Mouse (Mus musculus) C2C12 (cell line): ENCODE data around the gene Gli2. TPM values are rescaled to one million over a fixed set of nuclear protein-coding genes. Genes with fewer than 3 reads are reported as not detected.

Experiments used
- H3K27me3 ChIP-seq: one replicate; pipeline ENCODE4 v1.6.1; 2011; ENCODE audit not compliant: control insufficient read depth, insufficient read depth, insufficient read length
- H3K36me3 ChIP-seq: one replicate; pipeline ENCODE4 v1.6.1; 2011; ENCODE audit not compliant: control insufficient read depth, insufficient read depth
- H3K4me3 ChIP-seq: one replicate; pipeline ENCODE4 v1.5.1; 2011; ENCODE audit warnings: mild to moderate bottlenecking, control low read depth; ENCODE audit not compliant: poor library complexity, insufficient read depth, severe bottlenecking
- H3K79me2 ChIP-seq: one replicate; pipeline ENCODE4 v1.6.1; 2011; ENCODE audit not compliant: control insufficient read depth, insufficient read depth
- H3K79me3 ChIP-seq: one replicate; pipeline ENCODE4 v1.6.1; 2011; ENCODE audit warnings: low read depth, control low read depth
- H3ac ChIP-seq: one replicate; pipeline ENCODE3; 2011; ENCODE audit warnings: low read depth; ENCODE audit not compliant: control insufficient read depth, insufficient read length
- CEBPB ChIP-seq: IDR thresholded peaks from one replicate; pipeline ENCODE4 v1.6.1; 2011; ENCODE audit warnings: low read depth, mild to moderate bottlenecking, control low read depth, moderate library complexity
- CTCF ChIP-seq: IDR thresholded peaks from one replicate; pipeline ENCODE4 v1.5.1; 2011; ENCODE audit not compliant: control insufficient read depth, insufficient read depth, insufficient read length
- FOSL1 ChIP-seq: IDR thresholded peaks from one replicate; pipeline ENCODE4 v1.8.0; 2011; ENCODE audit warnings: mild to moderate bottlenecking, low read length; ENCODE audit not compliant: poor library complexity, insufficient read depth, severe bottlenecking
- MAX ChIP-seq: IDR thresholded peaks from one replicate; pipeline ENCODE4 v1.6.1; 2011; ENCODE audit warnings: mild to moderate bottlenecking, control low read depth
- MYOD1 ChIP-seq: IDR thresholded peaks from one replicate; pipeline ENCODE4 v1.6.1; 2011; ENCODE audit warnings: low read depth; ENCODE audit not compliant: control insufficient read depth, insufficient read length
- MYOG ChIP-seq: IDR thresholded peaks from one replicate; pipeline ENCODE4 v1.6.1; 2011; ENCODE audit not compliant: control insufficient read depth, insufficient read length; ENCODE audit errors: extremely low read depth
- USF1 ChIP-seq: IDR thresholded peaks from one replicate; pipeline ENCODE4 v1.6.1; 2011; ENCODE audit warnings: low read depth, mild to moderate bottlenecking, control low read depth, moderate library complexity
- polyA plus RNA-seq: library from polyadenylated mRNA; unstranded; fragments of >200 nt; fragmentation: generic; extraction: Trizol; gene quantifications from one replicate; pipeline ENCODE4 v1.2.1, GENCODE M21; 2012; ENCODE audit warnings: missing spikeins

Gene Gli2
- polyA plus RNA-seq, 1 experiment = 0.74 TPM

GRCm38 (mm10) chr1:119020092-119020491, 33.3 kb downstream of the Gli2 start:
- no peaks in the 10 kb centered on the region for H3K36me3 ChIP-seq
- no peak for TF ChIP-seq MYOD1
- no peak for TF ChIP-seq USF1
- TF ChIP-seq MYOG = no peak
- no peak for TF ChIP-seq CEBPB
- H3ac ChIP-seq = no peak overlapping the region
- H3K27me3 ChIP-seq = peaks cover 10% of the 10 kb centered on the region
- no peaks in the 10 kb centered on the region for H3K79me3 ChIP-seq
- H3K79me2 ChIP-seq = no peaks in the 10 kb centered on the region
- H3K4me3 ChIP-seq = no peak overlapping the region

DNA sequence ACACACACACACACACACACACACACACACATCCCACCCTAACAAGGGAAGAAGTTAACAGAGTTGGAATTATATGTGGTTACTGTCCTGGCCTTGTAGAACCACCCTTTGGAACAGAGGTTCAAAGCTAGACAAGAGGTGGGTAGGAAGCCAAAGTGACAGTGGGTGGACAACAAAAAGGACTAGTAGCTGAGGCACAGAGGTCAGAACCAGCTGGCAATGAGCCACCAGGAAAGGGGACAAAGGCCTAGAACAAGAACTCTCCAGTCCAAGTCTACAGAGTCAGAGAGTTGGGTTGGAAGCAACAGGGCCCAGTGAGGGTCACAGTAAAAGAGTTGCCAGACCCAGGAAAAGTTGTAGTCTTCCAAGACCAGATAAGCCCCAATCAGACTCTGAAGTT, 34.4 kb downstream of the Gli2 start:
- H3ac ChIP-seq = no peak overlapping the region
- no peaks in the 10 kb centered on the region for H3K79me2 ChIP-seq
- H3K4me3 ChIP-seq = no peak overlapping the region
- no peaks in the 10 kb centered on the region for H3K36me3 ChIP-seq
- H3K27me3 ChIP-seq = peaks cover 10% of the 10 kb centered on the region
- no peaks in the 10 kb centered on the region for H3K79me3 ChIP-seq
- no peak for TF ChIP-seq CTCF
- TF ChIP-seq FOSL1 = no peak
- no peak for TF ChIP-seq MYOG
- TF ChIP-seq MAX = no peak
- no peak for TF ChIP-seq USF1
- TF ChIP-seq MYOD1 = no peak
- TF ChIP-seq CEBPB = no peak

DNA sequence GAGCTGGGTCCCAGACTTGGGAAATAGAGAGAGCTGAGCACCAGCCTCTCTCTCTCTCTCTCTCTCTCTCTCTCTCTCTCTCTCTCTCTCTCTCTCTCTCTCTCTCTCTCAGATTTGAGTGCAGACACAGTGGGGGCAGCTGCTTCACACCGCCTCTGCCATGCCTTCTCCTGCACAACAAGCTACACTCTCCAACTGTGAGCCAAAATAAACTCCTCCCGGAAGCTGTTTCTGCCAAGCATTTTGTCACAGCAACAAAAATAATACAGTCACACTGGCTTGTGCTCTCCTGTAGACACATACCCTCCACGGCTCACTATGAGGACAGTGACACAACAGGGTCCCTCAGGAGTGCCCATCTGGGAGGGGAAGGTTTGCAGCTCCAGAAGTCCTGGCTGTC, 36.6 kb downstream of the Gli2 start:
- H3K79me2 ChIP-seq = no peaks in the 10 kb centered on the region
- no peak overlapping the region for H3K4me3 ChIP-seq
- H3ac ChIP-seq = no peak overlapping the region
- H3K79me3 ChIP-seq = no peaks in the 10 kb centered on the region
- peaks cover 10% of the 10 kb centered on the region for H3K27me3 ChIP-seq
- no peak for TF ChIP-seq MYOD1
- TF ChIP-seq USF1 = no peak
- no peak for TF ChIP-seq CEBPB
- no peak for TF ChIP-seq FOSL1
- no peak for TF ChIP-seq MYOG
- TF ChIP-seq MAX = no peak
- TF ChIP-seq CTCF = no peak
- no peaks in the 10 kb centered on the region for H3K36me3 ChIP-seq

GRCm38 (mm10) chr1:119015108-119015507, 38.3 kb downstream of the Gli2 start:
- peaks cover 10% of the 10 kb centered on the region for H3K27me3 ChIP-seq
- no peaks in the 10 kb centered on the region for H3K79me3 ChIP-seq
- H3K36me3 ChIP-seq = no peaks in the 10 kb centered on the region
- H3ac ChIP-seq = no peak overlapping the region
- H3K4me3 ChIP-seq = no peak overlapping the region
- TF ChIP-seq USF1 (no peak), MAX (no peak), MYOG (no peak), CTCF (no peak), CEBPB (no peak)
- H3K79me2 ChIP-seq = no peaks in the 10 kb centered on the region

DNA sequence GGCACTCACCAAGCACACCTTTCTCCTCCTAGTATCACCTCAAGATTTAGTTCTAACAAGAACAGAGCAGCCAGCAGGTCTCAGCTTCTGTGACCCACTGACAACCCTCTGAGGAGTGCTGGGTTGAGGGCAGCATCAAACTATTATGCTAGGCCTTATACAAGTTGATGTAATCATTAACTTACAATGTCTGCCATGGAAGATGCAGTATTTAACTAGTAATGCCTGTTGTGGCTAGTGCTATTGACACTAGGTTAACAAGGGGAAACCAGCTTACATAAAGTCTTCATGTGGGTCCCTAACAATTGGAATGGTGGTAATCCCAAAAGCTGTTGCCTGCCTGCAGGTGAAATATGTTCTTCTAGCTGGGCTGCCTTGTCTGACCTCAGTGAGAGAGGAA, 44.5 kb downstream of the Gli2 start:
- no peak for TF ChIP-seq FOSL1
- TF ChIP-seq MYOD1 = no peak
- TF ChIP-seq CEBPB = no peak
- TF ChIP-seq CTCF = no peak
- TF ChIP-seq MYOG = no peak
- no peak for TF ChIP-seq MAX
- TF ChIP-seq USF1 = no peak

DNA sequence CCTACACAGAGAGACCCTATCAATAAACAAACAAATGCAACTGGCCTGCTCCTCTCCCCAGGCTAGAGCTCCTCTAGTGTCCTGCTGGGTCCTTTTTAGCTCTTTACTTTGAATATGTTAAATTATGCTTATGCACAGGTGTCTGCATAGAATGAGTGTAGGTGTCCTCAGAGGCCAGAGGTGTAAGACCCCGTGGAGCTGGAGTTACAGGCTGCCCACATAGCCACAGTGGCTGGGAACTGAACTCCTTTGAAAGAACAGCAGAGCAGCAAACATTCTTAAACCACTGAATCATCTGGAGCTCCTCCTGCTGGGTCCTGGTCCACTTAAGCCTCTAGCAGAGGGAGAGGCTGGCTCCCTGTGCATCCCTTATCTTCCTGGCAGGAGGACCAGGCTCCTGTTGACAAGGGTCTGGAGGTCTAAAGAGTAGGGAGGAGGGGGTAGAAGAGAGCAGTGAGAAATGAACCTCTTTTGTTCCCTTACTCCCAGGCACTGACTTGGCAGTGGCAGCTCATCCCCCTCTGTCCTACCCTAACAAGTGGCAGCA, 49.5 kb downstream of the Gli2 start:
- no peaks in the 10 kb centered on the region for H3K79me3 ChIP-seq
- no peak overlapping the region for H3ac ChIP-seq
- no peaks in the 10 kb centered on the region for H3K79me2 ChIP-seq
- H3K36me3 ChIP-seq = no peaks in the 10 kb centered on the region
- H3K27me3 ChIP-seq = no peaks in the 10 kb centered on the region
- TF ChIP-seq MYOG (no peak), MAX (no peak), MYOD1 (no peak), USF1 (no peak), CTCF (no peak)
- no peak overlapping the region for H3K4me3 ChIP-seq

More for the DNA sequence above, 44.5 kb downstream of the Gli2 start:
- no peaks in the 10 kb centered on the region for H3K79me3 ChIP-seq
- H3K79me2 ChIP-seq = no peaks in the 10 kb centered on the region
- H3K36me3 ChIP-seq = no peaks in the 10 kb centered on the region
- no peaks in the 10 kb centered on the region for H3K27me3 ChIP-seq
- H3ac ChIP-seq = no peak overlapping the region
- H3K4me3 ChIP-seq = no peak overlapping the region
